Mouse (Mus musculus) hindbrain, embryonic 16.5 days (tissue): ENCODE measurements around the gene Fdx1. TPM values are rescaled to one million over a fixed set of nuclear protein-coding genes. Genes with fewer than 3 reads are reported as not detected.

Experiments
- ATAC-seq: fragments of 200-750 bp; cut with Nextera tagmentation; 2 replicates; pipeline ENCODE4 v1.8.0; 2017; ENCODE audit warnings: moderate TSS enrichment, moderate library complexity
- H3K27ac ChIP-seq: fragments of 300-500 bp; sonication (generic); 2 replicates; pipeline ENCODE4 v1.5.1; 2014; ENCODE audit warnings: low read depth, mild to moderate bottlenecking, control low read depth, low read length, moderate library complexity
- H3K27me3 ChIP-seq: fragments of 300-500 bp; sonication (generic); replicated peaks from 2 replicates; pipeline ENCODE4 v1.6.1; 2014; ENCODE audit warnings: low read length; ENCODE audit not compliant: control insufficient read depth, insufficient read depth
- H3K36me3 ChIP-seq: fragments of 300-500 bp; sonication (generic); 2 replicates; pipeline ENCODE4 v1.6.1; 2014; ENCODE audit warnings: mild to moderate bottlenecking, low read length, moderate library complexity, mixed read lengths; ENCODE audit not compliant: control insufficient read depth, insufficient read depth
- H3K4me1 ChIP-seq: fragments of 300-500 bp; sonication (generic); 2 replicates; pipeline ENCODE4 v1.6.1; 2014; ENCODE audit warnings: low read depth, low read length; ENCODE audit not compliant: control insufficient read depth, insufficient read depth
- H3K4me2 ChIP-seq: fragments of 300-500 bp; sonication (generic); 2 replicates; pipeline ENCODE4 v1.6.1; 2014; ENCODE audit warnings: mild to moderate bottlenecking, low read length, control low read depth, moderate library complexity
- H3K4me3 ChIP-seq: fragments of 300-500 bp; sonication (generic); 2 replicates; pipeline ENCODE4 v1.5.1; 2014; ENCODE audit warnings: mild to moderate bottlenecking, low read length, control low read depth, moderate library complexity
- H3K9ac ChIP-seq: fragments of 300-500 bp; sonication (generic); 2 replicates; pipeline ENCODE4 v1.6.1; 2014; ENCODE audit warnings: low read depth, mild to moderate bottlenecking, control low read depth, low read length, moderate library complexity
- H3K9me3 ChIP-seq: fragments of 300-500 bp; sonication (generic); 2 replicates; pipeline ENCODE4 v1.6.1; 2014; ENCODE audit warnings: mild to moderate bottlenecking, low read length, moderate library complexity; ENCODE audit not compliant: control insufficient read depth
- WGBS: fragments of 180-500 bp; shearing (Covaris S2); extraction: QIAGEN DNeasy Blood & Tissue Kit; methylation state at CpG from one replicate; pipeline ENCODE4 v1.1.7; 2014; 5-methylcytosine and 5-hydroxymethylcytosine counted together
- polyA plus RNA-seq: library from polyadenylated mRNA; unstranded; fragments of >200 nt; fragmentation: Nextera tagmentation; extraction: Ambion mirVana; gene quantifications from 2 replicates; pipeline ENCODE4 v1.2.1, GENCODE M21; 2015

Gene Fdx1
- polyA plus RNA-seq, 1 experiment from 2014 or later = 46.7 TPM

- Histone ChIP-seq H3K9me3 (peaks cover 2% of the 10 kb centered on the region; the same call in 1 of the 2 replicates), H3K27me3 (no peaks in the 10 kb centered on the region), H3K27ac (no peak overlapping the region), H3K9ac (no peak overlapping the region), H3K4me2 (no peak overlapping the region), H3K4me3 (no peak overlapping the region), H3K36me3 (no peaks in the 10 kb centered on the region), H3K4me1 (no peaks in the 10 kb centered on the region)
- no peak for ATAC-seq
- 77% methylated on average over 4 of the region's 4 CpGs for WGBS
Measured at GRCm38 (mm10) chr9:51993486-51994275, 30.3 kb upstream of the Fdx1 start.

DNA sequence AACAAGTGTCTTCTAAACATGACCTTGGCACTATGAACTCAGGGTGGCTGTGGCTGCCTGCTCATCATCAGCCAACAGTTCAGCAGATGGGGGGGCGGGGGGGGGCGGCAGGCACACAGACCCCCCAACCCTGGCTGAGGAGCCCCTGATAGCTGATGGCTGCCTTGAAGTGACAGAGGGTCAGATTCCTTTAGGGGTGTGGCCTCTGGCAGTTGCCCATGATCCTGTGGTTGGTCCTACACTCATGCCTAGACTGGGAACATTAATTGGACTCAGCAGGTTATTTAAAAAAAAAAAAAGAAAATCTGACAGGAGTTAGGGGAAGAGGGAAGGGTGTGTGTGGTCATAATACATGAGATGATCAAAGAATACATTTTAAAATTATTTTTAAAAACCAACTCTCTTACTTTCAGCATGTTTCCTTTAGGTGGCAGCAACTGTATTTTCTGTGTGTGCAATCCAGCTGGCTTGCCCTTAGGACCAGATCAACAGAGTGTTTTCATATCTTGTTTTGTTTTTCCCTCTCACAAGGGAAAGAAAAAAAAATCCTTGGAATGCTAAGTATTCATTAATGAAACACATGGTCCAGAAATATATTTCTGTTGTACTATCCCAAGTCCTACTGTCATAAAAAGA lies 28.0 kb upstream of the Fdx1 start:
- Histone ChIP-seq H3K27me3 (no peaks in the 10 kb centered on the region), H3K9ac (no peak overlapping the region), H3K27ac (no peak overlapping the region), H3K9me3 (no peaks in the 10 kb centered on the region), H3K4me1 (no peaks in the 10 kb centered on the region), H3K36me3 (no peaks in the 10 kb centered on the region), H3K4me3 (no peak overlapping the region), H3K4me2 (no peak overlapping the region)
- WGBS = 14% methylated on average over 2 of the region's 2 CpGs
- ATAC-seq = no peak

DNA sequence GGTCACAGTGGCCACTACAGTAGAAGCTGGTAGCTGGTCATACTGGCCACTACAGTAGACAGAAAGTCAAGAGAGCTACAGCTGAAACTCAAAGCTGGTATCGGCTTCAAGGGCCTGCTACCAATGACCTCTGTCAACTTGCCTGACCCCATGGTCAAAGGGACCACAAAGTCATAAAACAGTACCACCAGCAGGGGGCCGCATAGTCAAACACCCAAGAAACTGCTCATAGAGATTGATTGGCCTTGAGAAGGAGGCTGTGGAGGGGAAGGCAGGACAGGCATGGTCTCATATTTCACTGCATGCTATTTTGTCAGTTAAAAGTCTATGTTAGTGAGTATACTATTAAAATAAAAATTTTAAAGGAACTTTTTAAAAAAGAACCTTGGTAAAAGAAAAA lies 27.5 kb upstream of the Fdx1 start:
- no peaks in the 10 kb centered on the region for H3K9me3 ChIP-seq
- 15% methylated on average over 2 of the region's 2 CpGs for WGBS
- no peaks in the 10 kb centered on the region for H3K27me3 ChIP-seq
- no peak for ATAC-seq
- no peaks in the 10 kb centered on the region for H3K4me1 ChIP-seq
- no peak overlapping the region for H3K27ac ChIP-seq
- H3K36me3 ChIP-seq = no peaks in the 10 kb centered on the region
- H3K4me3 ChIP-seq = no peak overlapping the region
- no peak overlapping the region for H3K4me2 ChIP-seq
- no peak overlapping the region for H3K9ac ChIP-seq

DNA sequence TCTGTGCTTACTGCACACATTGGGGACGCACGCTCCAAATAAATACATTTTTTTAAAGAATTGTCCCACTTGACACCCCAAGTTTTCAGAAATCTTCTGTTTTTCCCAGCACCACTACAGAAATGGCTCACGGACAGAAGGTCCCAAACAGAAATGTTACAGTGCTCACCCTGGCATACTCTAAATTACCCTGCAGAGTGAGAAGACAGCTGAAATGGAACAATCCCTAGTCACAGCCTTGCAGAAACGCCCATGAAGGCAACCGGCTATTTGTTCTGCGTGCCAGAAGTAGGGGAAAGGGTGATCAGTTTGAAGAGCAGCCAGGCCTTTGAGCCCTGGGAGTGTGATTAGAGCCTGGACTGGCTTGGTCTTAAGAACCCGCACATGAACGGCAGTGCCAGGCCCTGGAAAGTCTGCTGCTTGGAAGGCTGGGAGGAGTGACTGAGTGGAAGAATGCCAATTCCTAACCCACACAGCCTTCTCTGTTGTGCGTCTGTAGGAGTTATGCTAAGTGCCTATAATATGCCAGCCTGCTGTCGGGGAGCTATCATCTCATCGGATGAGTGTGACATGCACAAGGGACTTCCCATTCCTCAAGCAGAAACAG lies 22.2 kb upstream of the Fdx1 start:
- H3K27ac ChIP-seq = no peak overlapping the region
- H3K4me1 ChIP-seq = no peaks in the 10 kb centered on the region
- no peaks in the 10 kb centered on the region for H3K9me3 ChIP-seq
- no peaks in the 10 kb centered on the region for H3K27me3 ChIP-seq
- H3K4me2 ChIP-seq = no peak overlapping the region
- whole genome bisulfite sequencing = 62% methylated on average over 11 of the region's 11 CpGs
- H3K36me3 ChIP-seq = no peaks in the 10 kb centered on the region
- H3K4me3 ChIP-seq = no peak overlapping the region
- no peak overlapping the region; the same call in 1 of the 2 replicates for H3K9ac ChIP-seq
- ATAC-seq = peak; percentile 72

DNA sequence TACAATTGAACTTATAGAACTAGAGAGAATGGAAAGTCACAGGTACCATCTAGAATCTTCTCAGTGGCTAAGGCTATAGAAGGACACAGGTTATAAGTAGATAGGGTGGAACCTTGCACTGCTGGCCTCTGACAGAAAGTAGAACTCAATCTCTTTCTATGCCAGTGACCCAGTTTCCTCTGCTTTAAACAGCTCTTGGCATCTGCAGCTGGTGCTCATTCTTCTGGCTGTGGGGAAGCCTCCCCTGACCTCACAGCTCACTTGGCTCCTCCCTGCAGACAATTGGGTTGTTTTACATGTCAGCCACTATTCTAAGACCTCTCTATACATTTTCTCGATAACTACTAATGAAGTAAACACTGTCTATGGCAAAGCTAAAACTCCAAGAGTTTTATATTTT lies 17.8 kb upstream of the Fdx1 start:
- 82% methylated on average over 1 of the region's 1 CpGs for WGBS
- no peaks in the 10 kb centered on the region for H3K36me3 ChIP-seq
- H3K4me1 ChIP-seq = no peaks in the 10 kb centered on the region
- no peak overlapping the region for H3K27ac ChIP-seq
- no peak for ATAC-seq
- H3K9ac ChIP-seq = no peak overlapping the region
- no peak overlapping the region for H3K4me3 ChIP-seq
- no peaks in the 10 kb centered on the region for H3K9me3 ChIP-seq
- no peaks in the 10 kb centered on the region for H3K27me3 ChIP-seq
- H3K4me2 ChIP-seq = no peak overlapping the region

GRCm38 (mm10) chr9:51979301-51979700 lies 15.9 kb upstream of the Fdx1 start:
- Histone ChIP-seq H3K27me3 (no peaks in the 10 kb centered on the region), H3K4me1 (no peaks in the 10 kb centered on the region), H3K9me3 (no peaks in the 10 kb centered on the region), H3K27ac (no peak overlapping the region), H3K4me3 (no peak overlapping the region), H3K4me2 (no peak overlapping the region), H3K36me3 (no peaks in the 10 kb centered on the region), H3K9ac (no peak overlapping the region)
- 95% methylated on average over 6 of the region's 6 CpGs for WGBS
- no peak for ATAC-seq

GRCm38 (mm10) chr9:51978545-51979259 lies 15.3 kb upstream of the Fdx1 start:
- Histone ChIP-seq H3K9me3 (no peaks in the 10 kb centered on the region), H3K4me1 (no peaks in the 10 kb centered on the region), H3K9ac (no peak overlapping the region), H3K27me3 (no peaks in the 10 kb centered on the region), H3K27ac (no peak overlapping the region), H3K36me3 (no peaks in the 10 kb centered on the region), H3K4me2 (no peak overlapping the region), H3K4me3 (no peak overlapping the region)
- no peak for ATAC-seq
- 89% methylated on average over 6 of the region's 6 CpGs for WGBS

DNA sequence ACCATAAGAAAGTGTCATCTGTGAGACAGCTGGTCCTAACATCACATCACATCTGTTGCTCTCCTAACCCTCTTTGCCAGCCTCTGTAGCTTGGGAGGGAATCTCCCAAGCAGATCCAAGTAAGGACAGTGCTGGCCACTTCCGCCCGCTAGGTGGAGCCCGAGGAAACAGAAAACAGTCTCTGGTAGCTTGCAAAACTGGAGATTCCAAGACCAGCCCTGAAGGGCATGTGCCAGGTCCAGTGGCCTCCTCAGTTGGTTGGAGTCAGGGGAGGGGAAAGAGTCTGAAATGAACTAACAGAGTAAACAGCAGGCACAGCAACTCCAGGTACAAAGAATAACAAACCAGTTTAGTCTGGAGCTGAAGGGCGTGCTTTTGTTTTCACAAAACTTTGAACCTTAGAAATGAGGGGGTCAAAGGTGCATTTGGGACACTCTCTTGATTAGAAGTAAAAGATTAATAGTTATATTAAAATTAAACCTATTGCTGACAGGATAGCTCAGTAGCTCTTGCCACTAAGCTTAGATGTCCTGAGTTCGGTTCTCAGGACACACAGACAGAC lies 14.2 kb upstream of the Fdx1 start:
- Histone ChIP-seq H3K4me1 (no peaks in the 10 kb centered on the region), H3K4me2 (no peak overlapping the region), H3K27me3 (no peaks in the 10 kb centered on the region), H3K4me3 (no peak overlapping the region), H3K27ac (no peak overlapping the region), H3K9ac (no peak overlapping the region), H3K9me3 (no peaks in the 10 kb centered on the region), H3K36me3 (no peaks in the 10 kb centered on the region)
- ATAC-seq = peak; percentile 76
- WGBS = 48% methylated on average over 5 of the region's 5 CpGs

DNA sequence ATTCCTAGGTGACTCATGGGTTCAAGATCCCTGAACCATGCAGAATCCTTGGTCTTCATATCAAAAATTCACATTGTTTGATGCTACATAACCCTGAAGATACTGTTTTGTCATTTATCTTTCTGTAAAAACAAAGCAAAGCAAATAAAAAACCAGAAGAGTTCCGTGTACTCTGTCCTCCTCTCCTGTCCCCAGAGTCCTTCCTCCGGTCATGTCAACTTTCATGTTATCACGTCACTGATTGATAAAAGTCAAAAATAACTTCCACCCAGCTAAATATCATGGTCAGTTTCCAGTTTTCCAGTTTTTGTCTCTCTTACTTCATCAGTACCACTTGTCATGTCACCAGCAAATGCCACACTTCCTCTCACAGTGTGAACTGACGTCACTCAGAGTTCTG lies 11.5 kb upstream of the Fdx1 start:
- Histone ChIP-seq H3K27ac (no peak overlapping the region), H3K27me3 (no peaks in the 10 kb centered on the region), H3K4me3 (no peak overlapping the region), H3K4me1 (no peaks in the 10 kb centered on the region), H3K9ac (no peak overlapping the region), H3K4me2 (no peak overlapping the region), H3K9me3 (no peaks in the 10 kb centered on the region), H3K36me3 (no peaks in the 10 kb centered on the region)
- WGBS = 90% methylated on average over 4 of the region's 4 CpGs
- no peak for ATAC-seq
